In genomic region chr7:44525126-44525832, GRCm38 (mm10) we compare ENCODE assay signal across 9 mouse cellular contexts. TPM values are rescaled to one million over a fixed set of nuclear protein-coding genes. Genes with fewer than 3 reads are reported as not detected.
DNase-seq lines count a peak whose midpoint lies in the region; ATAC-seq and TF ChIP-seq lines count a peak whose summit lies in the region.
"Had no signal": no experiment of that assay in that cellular context is flagged by ENCODE, and none has a peak within 500 bp of the region (broad histone marks: within the 10 kb centered on the region; RNA-seq: fewer than 3 reads in every experiment).

No protein-coding gene starts in this region.

- TF ChIP-seq CTCF in kidney, adult 2 months (conservative IDR thresholded peaks at IDR 0.05; ENCODE audit: insufficient read depth, insufficient read length, low read depth, low read length) = no peak
- TF ChIP-seq CTCF in lung, embryonic 14.5 days (IDR thresholded peaks at IDR 0.05; ENCODE audit: low read depth) = no peak

- no peaks in the 10 kb centered on the region; the same call in 1 of the 2 replicates for H3K4me1 ChIP-seq in kidney, adult 2 months (ENCODE audit: control insufficient read depth, insufficient read depth, low read length)
- H3K4me1 ChIP-seq in lung, embryonic 14.5 days (ENCODE audit: insufficient read depth) = 0 out of 2 replicates have a peak, but pooled peaks cover 3% of the 10 kb centered on the region

- H3K27me3 ChIP-seq in kidney, adult 2 months (replicated peaks; ENCODE audit: control insufficient read depth, insufficient read depth, low read length) = no peaks in the 10 kb centered on the region
- peaks cover 46% of the 10 kb centered on the region for H3K27me3 ChIP-seq in lung, embryonic 14.5 days (ENCODE audit: insufficient read depth, low read length)
- H3K27me3 ChIP-seq in splenic B cell, adult 2 months (ENCODE audit: control insufficient read depth, insufficient read depth, low read length, poor library complexity, severe bottlenecking) = no peaks in the 10 kb centered on the region

- H3K36me3 ChIP-seq in kidney, adult 2 months (ENCODE audit: control insufficient read depth, insufficient read depth, low read length) = no peaks in the 10 kb centered on the region
- no peaks in the 10 kb centered on the region for H3K36me3 ChIP-seq in lung, embryonic 14.5 days (ENCODE audit: insufficient read depth)
- peaks cover 21% of the 10 kb centered on the region for H3K36me3 ChIP-seq in splenic B cell, adult 2 months (ENCODE audit: control insufficient read depth, insufficient read depth, low read length, poor library complexity, severe bottlenecking)
- H3K36me3 ChIP-seq: liver, embryonic 15.5 days had no signal

- no peak for TF ChIP-seq POLR2A in kidney, adult 2 months (IDR thresholded peaks at IDR 0.05; ENCODE audit: low read depth, low read length)

- peak overlapping the region; percentile 9 for H3K4me3 ChIP-seq in kidney, adult 2 months (ENCODE audit: insufficient read depth, low read depth, low read length)
- peak overlapping the region; percentile 4; the same call in 1 of the 2 replicates for H3K4me3 ChIP-seq in lung, embryonic 14.5 days (ENCODE audit: low read depth, low read length)
- H3K4me3 ChIP-seq: liver, embryonic 15.5 days had no signal

- ATAC-seq in lung, embryonic 14.5 days (ENCODE audit: insufficient read depth) = peak; percentile 58

- H3K4me2 ChIP-seq in lung, embryonic 14.5 days = peak overlapping the region; percentile 45
- H3K4me2 ChIP-seq: liver, embryonic 15.5 days had no signal

- no peak overlapping the region for H3K27ac ChIP-seq in kidney, adult 2 months (ENCODE audit: insufficient read depth, low read depth, low read length)
- H3K27ac ChIP-seq in lung, embryonic 14.5 days (ENCODE audit: low read depth) = no peak overlapping the region
- H3K27ac ChIP-seq: liver, embryonic 15.5 days had no signal

- H3K9me3 ChIP-seq in lung, embryonic 14.5 days (ENCODE audit: low read depth, low read length) = no peaks in the 10 kb centered on the region
- H3K9me3 ChIP-seq: liver, embryonic 15.5 days had no signal

- peak; percentile 74 to 79 for DNase-seq in spleen, postnatal 36 days (ENCODE audit: low spot score in 2 of 2)
- DNase-seq in spleen, postnatal 4 days (ENCODE audit: low spot score in 2 of 2) = no peak
- DNase-seq in cerebellum, postnatal 36 days = peak; percentile 66 to 77
- DNase-seq in heart, adult 9 months (ENCODE audit: low spot score in 2 of 2) = peak; percentile 83 to 88
- peak; percentile 96 for DNase-seq in kidney, adult 2 months
- DNase-seq in lung, embryonic 14.5 days = peak; percentile 84
- DNase-seq in splenic B cell, adult 2 months (ENCODE audit: low read depth, low spot score) = peak; percentile 74
- DNase-seq in frontal cortex, postnatal 25 days (ENCODE audit: low spot score in 2 of 2) = no peak

- 8% methylated on average over 22 of the region's 22 CpGs for WGBS in kidney, adult 2 months
- 12% methylated on average over 22 of the region's 22 CpGs for WGBS in lung, embryonic 14.5 days

- peak overlapping the region; percentile 33; the same call in 1 of the 2 replicates for H3K9ac ChIP-seq in lung, embryonic 14.5 days
- H3K9ac ChIP-seq: liver, embryonic 15.5 days had no signal

RNA-seq across cellular contexts. Expression of gene Mybpc2, which starts 0.8 kb away (rescaled TPM):
- 0.12 and 6.4 TPM in 2 replicates for polyA plus RNA-seq in kidney, adult 2 months (2012; rRNA removed)
- polyA plus RNA-seq in lung, embryonic 14.5 days (2014; fragmentation: Nextera tagmentation; extraction: Ambion mirVana) = 0.14 and 0.26 TPM in 2 replicates

RNA-seq across cellular contexts. Expression of gene Spib, which starts 6.6 kb away (rescaled TPM):
- polyA plus RNA-seq in kidney, adult 2 months (2012; rRNA removed) = 0.88 and 8.3 TPM in 2 replicates
- polyA plus RNA-seq in lung, embryonic 14.5 days (2014; fragmentation: Nextera tagmentation; extraction: Ambion mirVana) = 0.07 and 0.18 TPM in 2 replicates

RNA-seq across cellular contexts. Expression of gene Pold1, which starts 23.4 kb away (rescaled TPM):
- 12.7 and 14.2 TPM in 2 replicates for polyA plus RNA-seq in kidney, adult 2 months (2012; rRNA removed)
- polyA plus RNA-seq in lung, embryonic 14.5 days (2014; fragmentation: Nextera tagmentation; extraction: Ambion mirVana) = 91.6 and 105 TPM in 2 replicates

RNA-seq across cellular contexts. Expression of gene Nr1h2, which starts 28.5 kb away (rescaled TPM):
- 136 and 159 TPM in 2 replicates for polyA plus RNA-seq in kidney, adult 2 months (2012; rRNA removed)
- polyA plus RNA-seq in lung, embryonic 14.5 days (2014; fragmentation: Nextera tagmentation; extraction: Ambion mirVana) = 61.1 and 66.0 TPM in 2 replicates

RNA-seq across cellular contexts. Expression of gene Fam71e1, which starts 28.9 kb away (rescaled TPM):
- polyA plus RNA-seq in kidney, adult 2 months (2012; rRNA removed) = 12.2 and 18.6 TPM in 2 replicates
- 9.1 and 11.3 TPM in 2 replicates for polyA plus RNA-seq in lung, embryonic 14.5 days (2014; fragmentation: Nextera tagmentation; extraction: Ambion mirVana)

Comparison
In these comparisons a context has a peak if more than half of its experiments do, and no peak if none do; other contexts are left out.
1. DNase-seq: peak in spleen, postnatal 36 days (2 of 2), cerebellum, postnatal 36 days (2 of 2), heart, adult 9 months (2 of 2), kidney, adult 2 months (single experiment), lung, embryonic 14.5 days (single experiment) and splenic B cell, adult 2 months (single experiment); none in spleen, postnatal 4 days (0 of 2) and frontal cortex, postnatal 25 days (0 of 2).